Mouse (Mus musculus) embryonic fibroblast, embryonic 13.5 days (primary cell): ENCODE measurements around the gene Ak5. TPM values are rescaled to one million over a fixed set of nuclear protein-coding genes. Genes with fewer than 3 reads are reported as not detected.

Experiments used
- H3K27ac ChIP-seq: 2 replicates; pipeline ENCODE4 v1.5.1; 2012; ENCODE audit warnings: low read length, control low read depth, inconsistent platforms; ENCODE audit not compliant: insufficient read depth
- H3K4me1 ChIP-seq: 2 replicates; pipeline ENCODE4 v1.6.1; 2011; ENCODE audit warnings: low read length; ENCODE audit not compliant: control insufficient read depth, insufficient read depth
- H3K4me3 ChIP-seq: 2 replicates; pipeline ENCODE4 v1.5.1; 2011; ENCODE audit warnings: mild to moderate bottlenecking, control low read depth, low read length; ENCODE audit not compliant: insufficient read depth
- CTCF ChIP-seq: IDR thresholded peaks from 2 replicates; pipeline ENCODE4 v1.5.1; 2011; ENCODE audit warnings: mild to moderate bottlenecking, control low read depth, low read length, moderate library complexity, borderline replicate concordance; ENCODE audit not compliant: insufficient read depth
- POLR2A ChIP-seq: IDR thresholded peaks from 2 replicates; pipeline ENCODE4 v1.6.1; 2011; ENCODE audit warnings: low read depth, mild to moderate bottlenecking, control low read depth, low read length, moderate library complexity
- polyA plus RNA-seq: library from polyadenylated mRNA; stranded (reverse); fragments of >200 nt; gene quantifications from 2 replicates; pipeline ENCODE4 v1.2.4, GENCODE M21; 2011; ENCODE audit warnings: low read depth; ENCODE audit not compliant: missing spikeins, insufficient read length

Gene Ak5
- polyA plus RNA-seq, 1 experiment = 28.3 TPM

GRCm38 (mm10) chr3:152523315-152523638, 144.9 kb downstream of the Ak5 start:
- no peak overlapping the region for H3K4me3 ChIP-seq
- peak overlapping the region; percentile 82 for H3K27ac ChIP-seq
- H3K4me1 ChIP-seq = peaks cover 10% of the 10 kb centered on the region
- TF ChIP-seq POLR2A = no peak
- no peak for TF ChIP-seq CTCF

- peaks cover 10% of the 10 kb centered on the region for H3K4me1 ChIP-seq
- peak overlapping the region; percentile 92 for H3K27ac ChIP-seq
- TF ChIP-seq CTCF (no peak), POLR2A (no peak)
- H3K4me3 ChIP-seq = no peak overlapping the region
Observed at GRCm38 (mm10) chr3:152522634-152523314, 145.4 kb downstream of the Ak5 start.

DNA sequence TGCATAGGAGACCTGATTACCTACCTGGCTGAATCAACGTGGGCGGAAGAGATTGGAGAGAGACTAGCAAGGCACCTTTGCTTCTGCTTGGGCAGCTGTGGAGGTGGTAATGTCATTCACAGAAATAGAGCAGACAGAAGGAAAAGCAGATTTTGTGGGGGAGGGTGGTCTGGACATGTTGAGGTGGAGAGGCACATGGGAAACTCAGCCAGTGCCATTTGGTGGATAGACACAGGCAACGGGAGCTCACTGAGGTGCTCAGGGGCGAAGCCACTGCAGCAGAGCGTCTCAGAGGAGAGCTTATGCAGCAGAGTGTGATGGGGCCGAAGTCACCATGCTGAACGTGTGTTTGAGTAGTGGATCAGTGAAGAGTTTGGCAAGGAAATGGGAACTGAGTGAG, 147.1 kb downstream of the Ak5 start:
- TF ChIP-seq POLR2A = no peak
- no peak for TF ChIP-seq CTCF
- Histone ChIP-seq H3K4me1 (peaks cover 10% of the 10 kb centered on the region), H3K4me3 (no peak overlapping the region), H3K27ac (no peak overlapping the region)

DNA sequence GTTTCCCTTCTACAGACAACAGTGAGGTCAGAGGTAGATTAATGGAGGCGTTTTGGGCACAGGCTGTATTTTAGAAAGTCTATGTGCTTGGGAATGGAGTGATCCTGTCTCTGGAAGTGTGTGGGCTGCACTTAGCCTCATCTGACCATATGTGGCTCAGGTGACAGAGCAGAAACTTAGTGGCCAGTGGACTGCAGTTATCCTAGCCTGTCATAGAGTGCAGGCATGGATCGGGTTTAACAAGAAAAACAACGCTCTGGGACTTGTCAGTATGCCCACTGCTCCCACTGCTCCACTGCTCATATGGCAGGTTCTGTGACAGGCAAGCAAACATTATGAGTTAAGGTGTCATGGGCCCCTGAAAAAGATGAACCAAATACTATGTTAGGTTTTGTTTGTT, 148.1 kb downstream of the Ak5 start:
- H3K4me3 ChIP-seq = no peak overlapping the region
- H3K4me1 ChIP-seq = peaks cover 15% of the 10 kb centered on the region
- no peak for TF ChIP-seq CTCF
- no peak for TF ChIP-seq POLR2A
- no peak overlapping the region for H3K27ac ChIP-seq

DNA sequence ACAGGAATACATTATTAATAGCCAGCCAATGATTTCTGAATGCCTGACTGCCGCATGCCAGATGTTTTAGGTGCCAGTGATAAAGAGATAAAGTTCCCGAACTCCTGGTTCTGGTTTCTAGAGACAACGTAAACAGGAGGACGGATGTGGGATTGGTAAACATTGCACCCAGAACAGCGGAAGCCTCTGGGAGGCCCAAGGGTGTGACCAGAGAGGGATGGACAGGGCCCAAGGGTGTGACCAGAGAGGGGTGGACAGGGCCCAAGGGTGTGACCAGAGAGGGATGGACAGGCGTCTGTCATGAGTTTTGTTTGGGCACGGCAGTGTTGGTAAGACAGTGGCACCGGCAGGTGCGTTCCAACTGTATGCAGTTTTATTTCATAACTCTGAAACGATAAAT, 148.6 kb downstream of the Ak5 start:
- no peak overlapping the region for H3K27ac ChIP-seq
- TF ChIP-seq POLR2A (no peak), CTCF (no peak)
- peaks cover 16% of the 10 kb centered on the region for H3K4me1 ChIP-seq
- H3K4me3 ChIP-seq = no peak overlapping the region

DNA sequence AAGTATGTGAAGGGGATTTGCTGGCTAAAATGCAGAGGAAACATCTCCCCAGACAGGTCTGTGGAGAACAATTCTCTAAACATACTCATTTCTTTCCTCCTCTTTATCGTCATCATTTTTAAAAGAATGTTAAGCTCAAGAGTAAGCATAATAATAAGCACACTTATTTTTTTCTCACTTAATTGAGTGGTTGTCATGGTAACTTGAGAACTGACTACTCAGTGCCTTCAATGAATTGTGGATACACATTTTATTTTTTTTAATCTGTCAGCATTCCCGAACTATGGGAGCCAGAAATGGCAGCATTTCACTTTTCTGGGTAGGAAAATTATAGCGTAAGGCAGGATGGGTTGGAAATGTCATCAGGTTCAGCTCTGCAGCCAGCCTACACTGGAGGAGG, 151.6 kb downstream of the Ak5 start:
- peaks cover 22% of the 10 kb centered on the region for H3K4me1 ChIP-seq
- no peak overlapping the region for H3K4me3 ChIP-seq
- no peak overlapping the region for H3K27ac ChIP-seq
- TF ChIP-seq CTCF = no peak
- TF ChIP-seq POLR2A = no peak

DNA sequence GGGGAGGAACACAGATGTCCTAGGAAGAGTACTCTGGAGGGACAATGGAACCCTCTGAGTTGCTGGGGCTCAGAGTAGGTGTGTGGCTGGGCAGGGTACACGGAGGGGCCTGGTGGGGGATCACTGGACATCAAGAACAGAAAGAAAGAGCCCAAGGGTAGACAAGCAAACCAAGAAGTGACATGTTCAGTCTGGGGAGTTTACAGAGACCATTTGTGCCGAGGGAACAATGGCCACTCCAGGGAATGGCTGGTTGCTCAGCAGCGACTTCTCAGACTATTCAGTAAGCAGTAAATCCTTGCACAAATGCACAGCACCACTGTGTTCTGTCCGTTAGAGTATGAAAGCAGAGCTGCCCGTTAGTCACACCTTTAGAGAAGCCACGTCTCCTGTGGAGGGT, 152.2 kb downstream of the Ak5 start:
- H3K27ac ChIP-seq = no peak overlapping the region
- TF ChIP-seq POLR2A (no peak), CTCF (no peak)
- peaks cover 23% of the 10 kb centered on the region for H3K4me1 ChIP-seq
- no peak overlapping the region for H3K4me3 ChIP-seq

GRCm38 (mm10) chr3:152512517-152512916, 155.6 kb downstream of the Ak5 start:
- peaks cover 38% of the 10 kb centered on the region for H3K4me1 ChIP-seq
- H3K27ac ChIP-seq = peak overlapping the region; percentile 99
- no peak overlapping the region for H3K4me3 ChIP-seq
- TF ChIP-seq CTCF = no peak
- no peak for TF ChIP-seq POLR2A

DNA sequence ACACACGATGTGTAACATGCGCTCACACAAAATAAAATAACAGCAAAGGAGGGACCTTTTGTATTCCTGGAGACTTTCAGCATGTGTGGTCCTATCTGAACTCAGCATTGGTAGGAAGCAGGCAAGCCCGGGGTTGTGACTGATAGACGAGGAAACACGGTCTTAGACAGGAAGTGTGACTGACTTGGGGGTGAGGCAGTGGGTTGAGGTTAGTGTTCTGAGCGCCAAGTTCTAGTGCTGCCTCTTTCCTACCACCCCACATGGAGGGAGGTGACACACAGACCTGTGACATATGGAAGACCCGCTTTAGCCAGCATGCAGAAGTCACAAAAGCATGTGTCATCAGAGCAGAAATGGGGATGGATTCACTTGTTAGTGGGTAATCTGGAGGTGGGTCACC, 158.9 kb downstream of the Ak5 start:
- Histone ChIP-seq H3K4me3 (no peak overlapping the region), H3K4me1 (peaks cover 33% of the 10 kb centered on the region), H3K27ac (no peak overlapping the region)
- no peak for TF ChIP-seq CTCF
- TF ChIP-seq POLR2A = no peak

DNA sequence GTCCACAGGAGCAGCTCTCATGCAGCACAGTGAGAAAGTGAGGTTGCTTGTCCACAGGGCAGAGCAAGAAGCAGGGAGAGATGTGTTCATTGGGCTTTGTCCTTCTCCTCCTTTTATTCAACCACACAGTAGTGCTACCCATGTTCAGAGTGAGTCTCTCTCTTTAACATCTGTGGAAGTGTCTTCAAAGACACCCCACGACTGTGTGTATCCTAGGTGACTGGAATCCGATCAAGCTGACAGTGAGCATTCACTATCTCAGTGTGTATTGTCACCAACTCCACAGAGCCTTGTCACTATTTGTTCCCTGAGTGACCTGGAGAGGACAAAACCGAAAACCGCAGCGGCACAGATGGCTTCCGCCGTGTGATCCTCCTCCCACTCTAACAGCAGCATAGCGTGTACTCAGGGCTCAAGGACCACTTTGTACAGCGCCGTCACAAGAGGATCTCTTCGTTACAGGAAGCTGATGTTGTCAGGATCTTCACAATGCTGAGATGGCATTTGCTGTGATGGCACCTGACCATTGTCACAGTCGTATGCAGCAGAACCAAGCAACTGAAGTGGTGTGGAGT, 159.7 kb downstream of the Ak5 start:
- Histone ChIP-seq H3K4me3 (no peak overlapping the region), H3K27ac (peak overlapping the region; percentile 58), H3K4me1 (peaks cover 26% of the 10 kb centered on the region)
- TF ChIP-seq CTCF = no peak
